Mouse (Mus musculus) layer of hippocampus, adult 9-10 months (tissue): ENCODE measurements around the gene Acap2.

Experiments used
- DNase-seq: peaks from one replicate; pipeline ENCODE4 v3.0.0; 2022; ENCODE audit warnings: low spot score

Gene Acap2

GRCm38 (mm10) chr16:31167017-31167887, 33.8 kb downstream of the Acap2 start:
- DNase-seq: no peak

GRCm38 (mm10) chr16:31165907-31166306, 35.1 kb downstream of the Acap2 start:
- no peak for DNase-seq

GRCm38 (mm10) chr16:31165467-31165866, 35.6 kb downstream of the Acap2 start:
- no peak for DNase-seq

- no peak for DNase-seq
These were observed 36.9 kb downstream of the Acap2 start for GRCm38 (mm10) chr16:31164125-31164524.

- DNase-seq: no peak
These were observed 40.6 kb downstream of the Acap2 start for GRCm38 (mm10) chr16:31160486-31160885.

- no peak for DNase-seq
These were observed 41.6 kb downstream of the Acap2 start for GRCm38 (mm10) chr16:31159491-31159890.

- no peak for DNase-seq
These were observed 51.2 kb downstream of the Acap2 start for GRCm38 (mm10) chr16:31149841-31150240.

GRCm38 (mm10) chr16:31148891-31149290, 52.2 kb downstream of the Acap2 start:
- DNase-seq: no peak

- no peak for DNase-seq
These were observed 53.3 kb downstream of the Acap2 start for GRCm38 (mm10) chr16:31147766-31148165.

- no peak for DNase-seq
These were observed 59.1 kb downstream of the Acap2 start for GRCm38 (mm10) chr16:31141916-31142315.

- no peak for DNase-seq
These were observed 64.3 kb downstream of the Acap2 start for GRCm38 (mm10) chr16:31136616-31137253.

GRCm38 (mm10) chr16:31135519-31135918, 65.5 kb downstream of the Acap2 start:
- DNase-seq: no peak

GRCm38 (mm10) chr16:31131531-31131930, 69.5 kb downstream of the Acap2 start:
- no peak for DNase-seq

- no peak for DNase-seq
These were observed 72.9 kb downstream of the Acap2 start for GRCm38 (mm10) chr16:31128116-31128515.

- DNase-seq: no peak
These were observed 76.1 kb downstream of the Acap2 start for GRCm38 (mm10) chr16:31124991-31125390.

- no peak for DNase-seq
These were observed 79.4 kb downstream of the Acap2 start for GRCm38 (mm10) chr16:31121612-31122011.

- DNase-seq: no peak
These were observed 87.4 kb downstream of the Acap2 start for GRCm38 (mm10) chr16:31113596-31113995.

- no peak for DNase-seq
These were observed 99.7 kb downstream of the Acap2 start for GRCm38 (mm10) chr16:31101352-31101751.

- DNase-seq: no peak
These were observed 101.1 kb downstream of the Acap2 start for GRCm38 (mm10) chr16:31099906-31100305.

GRCm38 (mm10) chr16:31094036-31094435, 107.0 kb downstream of the Acap2 start:
- no peak for DNase-seq

- DNase-seq: no peak
These were observed 107.9 kb downstream of the Acap2 start for GRCm38 (mm10) chr16:31093186-31093585.

- DNase-seq: no peak
These were observed 119.2 kb downstream of the Acap2 start for GRCm38 (mm10) chr16:31081891-31082290.

- peak; percentile 90 for DNase-seq
These were observed 119.8 kb downstream of the Acap2 start, which contains the start of gene Xxylt1 for GRCm38 (mm10) chr16:31081125-31081664. Xxylt1 (minus strand) TSS chr16:31081432.
